Mouse (Mus musculus): Measurements from ENCODE around the gene Tns1.

The Tns1 gene

DNA sequence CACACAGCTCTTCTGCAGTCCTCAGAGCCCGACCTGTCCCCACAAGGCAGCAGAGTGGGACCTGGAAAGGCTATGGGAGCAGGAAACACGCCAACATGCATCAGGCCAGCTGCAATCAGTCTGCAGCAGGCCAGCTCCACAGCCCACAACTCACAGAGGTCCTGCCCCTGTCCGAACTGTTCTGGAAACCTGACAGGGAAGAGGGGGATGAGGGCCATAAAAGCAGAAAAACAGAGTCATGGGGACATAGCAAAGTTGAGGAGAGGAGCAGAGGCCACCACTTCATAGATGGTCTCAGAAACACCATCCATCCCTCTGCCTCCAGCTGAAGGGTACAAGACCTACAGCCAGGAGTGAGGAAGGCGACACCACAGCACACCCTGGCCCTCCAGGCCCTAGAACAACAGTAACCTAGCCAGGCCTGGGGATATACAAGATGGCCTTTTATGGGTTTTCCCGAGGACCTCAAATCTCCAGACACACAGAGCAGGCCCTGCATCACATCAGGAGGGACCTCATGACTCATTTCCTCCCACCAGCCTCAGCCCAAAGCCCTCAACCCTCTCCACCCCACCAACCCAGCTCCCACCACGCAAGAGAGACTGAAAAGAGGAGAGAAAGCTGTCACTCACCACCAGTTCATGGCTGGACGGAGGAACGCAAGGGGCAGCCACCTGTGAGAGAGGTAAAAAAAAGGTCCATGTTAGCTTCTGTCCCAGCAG, 108.6 kb downstream of the Tns1 start:
- no peak for DNase-seq (ENCODE audit: extremely low spot score, low spot score)

DNA sequence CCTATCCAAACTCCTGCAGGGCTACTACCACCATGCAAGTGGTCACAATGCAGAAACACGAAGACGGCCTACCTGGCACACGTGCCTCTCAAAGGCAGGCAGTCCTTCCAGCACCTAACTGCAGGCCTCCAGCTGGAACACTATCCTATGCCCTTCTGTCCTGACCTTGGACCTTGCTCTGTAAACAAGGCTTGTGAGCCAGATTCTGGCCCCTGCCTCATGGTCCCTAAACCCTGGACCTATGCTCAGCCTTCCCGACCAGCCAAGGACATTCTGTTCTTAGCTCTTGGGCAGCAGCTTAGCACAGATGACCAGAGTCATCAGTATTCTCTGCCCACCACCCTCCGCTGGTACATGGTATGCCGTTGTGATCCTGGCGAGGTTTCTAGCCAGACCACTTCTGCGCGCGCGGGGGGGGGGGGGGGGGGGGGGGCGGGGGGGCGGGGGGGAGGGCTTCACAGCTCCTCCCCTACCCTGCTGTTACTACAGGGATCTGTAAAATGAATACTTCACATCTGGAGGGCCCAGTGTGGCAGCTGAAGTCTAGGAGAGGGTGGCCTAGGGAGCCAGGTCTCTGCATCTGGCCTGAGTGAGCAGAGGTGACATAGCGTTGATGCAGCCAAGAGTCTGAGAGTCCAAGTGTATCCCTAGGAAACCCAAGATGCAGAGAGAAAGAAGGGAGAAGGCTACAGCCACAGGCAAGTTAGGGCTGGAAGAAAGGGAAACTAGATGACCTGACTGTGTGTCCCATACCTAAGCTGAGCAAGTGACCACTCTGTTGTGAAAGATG, 109.5 kb downstream of the Tns1 start:
- DNase-seq (ENCODE audit: extremely low spot score, low spot score), result no peak

DNA sequence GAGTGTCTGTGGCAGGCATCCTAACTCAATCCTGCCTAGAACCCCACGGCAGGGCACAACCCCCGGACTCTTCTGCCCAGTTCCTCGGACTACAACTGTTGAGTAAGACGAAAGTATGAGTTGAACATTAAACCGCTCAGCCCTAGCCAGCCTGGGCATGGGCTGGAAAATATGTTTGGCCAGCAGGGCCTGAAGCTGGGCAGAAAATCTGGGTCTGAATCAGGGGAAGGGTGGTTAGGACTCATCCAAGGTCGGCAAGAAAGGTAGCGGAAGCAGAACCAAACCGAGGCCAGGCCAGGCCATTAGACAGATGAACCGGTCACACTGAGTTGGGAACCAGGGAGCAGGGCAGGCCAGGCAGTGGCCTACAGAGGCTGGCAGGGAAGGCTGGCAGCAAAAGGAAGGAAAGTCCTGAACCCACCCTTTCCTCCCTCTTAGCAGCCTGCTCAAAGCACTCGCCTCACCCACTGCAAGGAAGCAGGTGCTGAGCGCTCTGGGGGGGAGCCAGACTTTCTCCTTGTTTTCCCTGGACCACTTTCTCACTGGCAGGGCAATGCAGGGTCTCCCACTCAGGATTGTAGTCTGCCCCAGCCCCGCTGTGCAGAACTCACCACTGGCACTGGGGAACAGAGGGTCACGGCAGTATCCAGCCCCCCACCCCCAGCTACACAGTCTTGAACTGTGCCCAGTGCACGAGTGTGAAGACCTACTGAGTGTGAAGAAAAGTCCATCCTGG, 110.8 kb downstream of the Tns1 start:
- DNase-seq (ENCODE audit: extremely low spot score, low spot score), result no peak

DNA sequence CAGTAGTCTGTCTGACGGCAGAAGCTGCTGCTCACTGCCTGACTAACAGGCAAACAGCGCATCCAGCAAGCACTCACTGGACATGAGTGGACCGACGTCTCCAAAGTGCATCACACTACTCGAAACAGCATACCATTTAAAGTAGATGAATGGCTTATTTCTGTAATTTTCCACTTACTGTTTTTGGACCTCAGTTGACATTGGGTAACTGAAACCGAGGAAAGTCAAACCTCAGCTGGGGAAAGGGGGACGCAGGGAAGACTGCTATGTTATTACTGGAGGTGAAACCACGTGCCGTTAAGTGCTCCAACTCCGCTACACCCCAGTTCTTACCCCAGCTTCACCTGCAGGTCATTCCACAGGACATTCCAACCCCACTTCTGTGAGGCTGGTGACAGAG, 111.5 kb downstream of the Tns1 start:
- no peak for DNase-seq (ENCODE audit: extremely low spot score, low spot score)

DNA sequence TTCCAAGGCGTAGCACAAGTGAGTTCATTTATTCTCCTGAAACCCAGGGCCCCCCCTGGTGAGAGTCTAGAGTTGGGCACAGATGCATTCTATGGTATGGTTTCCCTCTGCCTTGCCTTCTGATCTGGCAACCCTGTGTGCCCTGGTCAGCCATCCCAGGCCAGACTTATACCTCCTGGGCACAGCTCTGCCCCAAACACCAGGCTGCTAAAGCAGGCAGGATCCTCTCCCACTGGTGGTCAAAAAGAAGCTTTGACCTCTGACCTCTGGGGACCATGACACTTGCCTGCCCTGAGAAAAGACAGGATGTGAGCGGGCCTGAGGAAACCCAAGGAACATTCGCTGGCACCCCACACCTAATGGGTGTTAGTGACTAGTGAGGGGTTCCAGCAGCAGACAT, 114.8 kb downstream of the Tns1 start:
- DNase-seq (ENCODE audit: extremely low spot score, low spot score), result no peak

DNA sequence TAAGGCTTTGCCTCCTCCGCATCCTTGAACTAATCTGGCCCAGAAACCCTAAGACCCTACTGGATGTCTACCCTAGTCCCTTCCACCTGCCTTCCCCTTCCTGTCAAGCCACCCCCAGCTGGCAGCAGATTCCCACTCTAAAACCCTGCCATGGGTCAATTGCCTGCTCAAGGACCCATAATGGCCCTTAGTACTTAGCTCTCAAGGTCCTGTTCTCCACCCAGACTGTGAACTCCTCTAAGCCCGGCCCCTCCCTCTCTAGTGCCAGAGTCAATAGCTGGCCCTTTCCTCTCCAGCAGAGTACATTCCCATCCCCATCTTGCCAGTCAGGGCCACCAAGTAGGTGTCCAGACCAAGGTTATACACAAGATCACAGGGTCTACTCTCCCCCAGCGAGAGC, 115.3 kb downstream of the Tns1 start:
- no peak for DNase-seq (ENCODE audit: extremely low spot score, low spot score)

DNA sequence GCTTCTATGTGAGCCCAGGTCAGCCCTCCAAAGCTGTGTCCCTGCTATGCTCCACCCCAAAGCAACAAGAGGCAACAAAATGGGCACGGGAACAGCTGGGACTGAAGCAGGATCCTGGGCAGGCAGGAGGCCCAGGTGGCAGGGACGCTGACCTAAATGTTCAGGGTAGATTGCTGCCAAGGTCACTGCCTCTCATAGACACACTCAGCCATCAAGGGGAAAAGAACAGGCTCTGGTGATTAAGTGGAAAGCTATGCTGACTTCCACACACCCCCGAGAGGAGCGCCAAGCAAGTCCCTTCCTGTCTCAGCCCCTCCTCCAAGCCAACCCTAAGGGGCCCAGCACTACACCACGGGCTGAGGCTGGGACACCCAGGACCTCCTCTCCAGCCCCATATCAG, 115.8 kb downstream of the Tns1 start:
- no peak for DNase-seq (ENCODE audit: extremely low spot score, low spot score)

DNA sequence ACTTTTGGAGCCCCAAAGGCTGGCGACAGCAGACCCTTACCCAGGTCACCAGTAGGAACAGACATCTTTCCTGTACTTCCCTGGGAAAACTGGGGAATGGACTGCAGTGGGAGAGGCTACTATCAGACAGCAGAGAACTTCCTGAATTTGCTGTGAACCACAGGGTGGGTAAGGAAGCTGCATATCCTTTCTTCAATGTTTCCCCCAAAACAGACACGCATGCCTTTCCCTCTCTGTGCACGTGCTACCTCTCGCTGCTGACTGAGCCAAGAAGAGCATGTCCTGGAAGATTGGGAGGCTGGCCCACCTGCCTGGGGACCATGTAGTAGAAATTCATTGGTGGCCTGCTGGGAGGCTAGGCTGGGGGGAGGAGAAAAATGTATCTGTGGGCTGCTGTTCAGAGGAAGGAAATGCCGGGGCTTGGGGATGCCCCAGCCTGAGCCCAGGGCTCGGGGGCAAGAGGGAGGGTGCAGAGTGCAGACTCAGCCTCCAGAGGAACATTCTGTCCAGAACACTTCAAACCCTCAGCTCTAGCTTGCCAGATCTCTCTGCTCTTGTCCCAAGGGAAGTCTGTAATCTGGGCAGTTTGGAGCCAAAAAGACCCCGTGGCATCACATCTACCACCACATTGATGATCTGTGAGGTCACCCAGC, 116.7 kb downstream of the Tns1 start:
- no peak for DNase-seq (ENCODE audit: extremely low spot score, low spot score)

DNA sequence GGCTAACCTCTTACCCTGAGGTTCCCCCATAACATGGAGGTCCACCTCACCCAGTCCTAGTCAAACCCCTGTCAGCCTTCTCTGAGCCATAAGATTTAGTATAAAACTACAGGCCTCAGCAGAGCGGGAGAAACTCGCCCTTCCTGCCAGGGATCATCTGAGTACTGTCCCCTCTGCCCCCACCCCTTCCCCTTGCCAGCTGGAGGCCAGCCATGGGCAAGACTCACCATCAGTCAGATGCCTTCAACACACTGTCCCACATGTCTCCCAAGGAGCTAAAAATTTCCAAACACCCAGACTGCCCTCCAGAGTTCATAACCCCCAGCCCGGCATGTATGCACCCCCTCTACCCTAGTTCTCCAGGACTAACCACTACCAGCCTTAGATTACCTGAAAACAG, 119.2 kb downstream of the Tns1 start:
- DNase-seq (ENCODE audit: extremely low spot score, low spot score), result no peak

DNA sequence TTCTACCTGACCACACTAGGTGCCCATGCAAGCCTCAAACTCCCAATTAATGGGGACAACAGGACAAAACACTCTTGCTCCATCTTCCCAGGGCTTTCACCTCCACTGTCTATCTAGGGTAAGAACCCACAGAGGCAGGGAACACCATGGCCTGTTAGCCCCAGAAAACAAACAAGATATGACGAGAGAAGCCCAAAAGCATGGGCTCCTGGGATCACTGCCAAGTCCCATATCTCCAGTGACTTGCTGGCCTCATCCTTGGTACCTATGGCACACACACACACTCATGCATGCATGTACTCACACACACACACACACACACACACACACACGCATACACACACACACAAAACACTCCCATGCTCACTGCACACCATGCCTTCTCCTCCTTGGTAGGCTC, 120.5 kb downstream of the Tns1 start:
- DNase-seq (ENCODE audit: extremely low spot score, low spot score), result no peak

DNA sequence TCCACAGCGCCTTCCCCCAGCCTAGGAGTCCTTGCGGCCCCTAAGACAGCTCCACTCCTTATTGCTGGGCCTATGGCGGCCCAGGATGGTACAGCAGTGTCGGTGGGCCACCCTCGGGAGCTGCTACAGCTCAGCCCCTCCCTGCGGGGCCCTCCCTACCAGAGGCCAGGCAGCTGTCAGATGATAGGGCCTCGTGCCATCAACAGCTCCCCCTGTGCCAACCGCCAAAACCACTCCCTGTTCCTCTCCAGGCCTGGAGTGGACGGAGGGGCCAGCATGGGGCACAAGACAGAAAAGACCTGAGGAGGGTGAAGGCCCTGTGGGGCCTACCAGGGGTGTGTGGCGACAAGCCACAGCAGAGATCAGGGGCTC, 122.8 kb downstream of the Tns1 start:
- DNase-seq (ENCODE audit: extremely low spot score, low spot score), result no peak

DNA sequence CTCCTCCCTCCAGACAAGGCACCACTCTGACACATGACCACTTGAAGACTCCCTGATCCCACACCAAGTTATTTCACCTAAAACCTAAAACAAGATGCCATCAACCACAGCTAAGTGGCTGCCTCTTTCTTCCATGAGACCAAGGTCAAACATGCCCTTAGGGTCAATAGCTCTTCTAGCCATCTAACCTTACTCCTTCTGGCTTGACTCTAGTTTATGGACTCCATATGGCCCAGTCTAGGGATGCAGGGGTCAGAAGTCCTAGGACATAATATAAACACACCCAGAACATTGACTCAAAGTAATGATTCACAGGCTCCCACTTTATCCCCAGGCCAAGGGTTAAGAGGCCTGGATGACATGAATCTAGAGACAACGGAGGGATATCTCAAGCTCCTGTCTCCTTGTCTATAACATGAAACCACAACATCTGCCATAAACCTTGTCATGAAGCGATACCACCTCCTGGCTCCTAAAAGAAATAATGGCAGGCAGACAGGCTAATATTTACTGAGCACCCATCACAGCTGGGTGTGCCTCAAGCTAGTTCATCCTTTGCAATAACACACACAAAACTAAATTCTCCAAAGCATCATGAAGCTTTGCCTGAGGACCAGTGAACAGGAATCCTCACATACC, 123.3 kb downstream of the Tns1 start:
- DNase-seq (ENCODE audit: extremely low spot score, low spot score), result no peak

DNA sequence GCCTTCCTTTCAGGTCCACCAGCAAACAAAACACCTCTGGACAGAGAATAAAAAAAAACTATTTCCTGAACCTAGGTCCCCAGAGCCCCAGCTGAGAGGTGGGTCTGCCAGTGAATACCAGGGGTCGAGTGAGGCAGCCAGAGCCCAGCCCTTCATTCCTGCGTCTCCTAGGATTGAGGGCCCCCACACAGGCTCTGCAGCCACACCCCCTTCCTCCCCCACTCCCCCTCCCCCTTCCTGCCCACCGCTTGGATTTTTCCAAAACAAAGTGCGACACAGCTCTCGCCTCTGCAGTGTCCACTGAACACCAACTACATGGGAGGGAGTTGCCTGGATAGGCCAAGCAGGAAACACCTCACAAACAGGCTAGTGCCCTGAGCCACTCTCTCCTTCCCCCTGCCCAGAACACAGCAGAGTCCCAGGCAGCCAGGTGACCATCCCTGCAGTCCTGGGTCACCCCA, 124.0 kb downstream of the Tns1 start:
- peak; percentile 35 for DNase-seq (ENCODE audit: extremely low spot score, low spot score)

DNA sequence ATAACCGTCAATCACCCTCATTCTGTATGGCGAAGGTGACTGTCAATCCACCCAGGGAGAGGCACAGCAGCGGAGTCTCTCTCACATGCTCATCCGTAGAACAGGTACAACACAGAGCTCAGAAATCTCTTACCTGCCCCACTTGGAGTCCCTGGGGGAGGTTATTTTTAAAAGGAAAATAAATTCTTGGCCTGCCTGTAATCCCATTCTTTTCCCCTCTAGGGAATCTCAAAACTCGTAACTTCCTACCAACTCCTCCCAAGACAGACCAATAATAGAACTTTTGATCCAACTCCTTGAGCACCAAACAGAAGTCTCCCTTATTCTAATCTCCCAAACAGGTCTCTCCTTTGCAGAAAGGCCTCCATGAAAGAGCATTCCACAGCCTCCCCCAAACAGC, 124.7 kb downstream of the Tns1 start:
- no peak for DNase-seq (ENCODE audit: extremely low spot score, low spot score)

DNA sequence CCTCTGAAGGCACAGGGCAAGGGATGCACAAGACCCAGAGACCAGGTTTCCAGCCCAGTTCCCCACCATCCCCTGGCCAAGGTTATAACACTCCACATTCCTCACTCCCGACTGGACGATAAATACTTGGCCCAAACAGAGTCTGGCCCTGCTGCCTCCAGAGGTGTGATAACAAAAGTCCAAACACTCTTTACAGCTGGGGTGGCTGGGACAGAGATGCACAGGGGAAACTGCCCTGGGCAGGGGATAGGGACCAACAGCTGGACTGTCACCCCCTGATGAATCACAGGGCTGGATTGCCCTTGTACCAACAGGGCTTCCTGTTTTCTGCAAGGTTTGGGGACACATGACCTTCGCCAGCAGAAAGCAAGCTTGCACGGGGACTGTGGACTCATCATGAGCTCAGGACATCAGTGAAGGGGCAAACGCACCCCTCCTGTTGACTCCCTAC, 125.3 kb downstream of the Tns1 start:
- DNase-seq (ENCODE audit: extremely low spot score, low spot score), result no peak

DNA sequence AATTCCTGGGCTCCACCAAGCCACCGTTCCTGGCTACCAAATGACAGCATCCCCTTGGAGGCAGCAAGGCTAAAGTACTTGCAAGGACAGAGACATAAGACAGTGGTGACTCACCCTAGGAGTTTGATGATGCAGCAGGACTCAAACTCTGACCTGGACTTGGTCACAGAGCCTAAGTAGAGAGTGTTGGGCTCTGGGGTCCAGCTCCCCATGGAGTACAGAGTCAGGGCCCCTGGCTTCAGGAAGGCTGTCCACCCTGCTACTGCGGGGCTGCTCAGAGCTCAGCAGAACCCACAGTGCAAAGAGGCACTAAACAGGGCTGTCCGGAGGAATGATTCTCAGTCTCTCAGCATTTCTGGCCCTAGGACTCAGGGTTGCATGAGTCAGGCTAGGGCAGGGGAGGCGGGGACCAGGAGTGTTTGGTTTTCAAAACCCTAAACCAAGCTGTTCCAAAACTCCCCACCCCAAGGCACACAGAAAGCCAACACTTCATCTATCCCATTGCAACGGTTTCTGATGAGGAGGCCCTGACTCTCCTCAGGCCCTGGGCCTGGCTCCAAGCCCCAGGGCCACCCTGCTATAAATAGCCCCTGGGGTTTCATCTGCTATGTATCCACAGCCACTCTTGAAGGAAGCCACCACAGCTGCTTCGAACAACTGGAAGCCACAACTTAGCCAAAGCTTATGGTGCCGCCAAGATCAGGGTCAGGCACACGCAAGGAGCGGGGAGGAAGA, 126.0 kb downstream of the Tns1 start:
- no peak for DNase-seq (ENCODE audit: extremely low spot score, low spot score)

DNA sequence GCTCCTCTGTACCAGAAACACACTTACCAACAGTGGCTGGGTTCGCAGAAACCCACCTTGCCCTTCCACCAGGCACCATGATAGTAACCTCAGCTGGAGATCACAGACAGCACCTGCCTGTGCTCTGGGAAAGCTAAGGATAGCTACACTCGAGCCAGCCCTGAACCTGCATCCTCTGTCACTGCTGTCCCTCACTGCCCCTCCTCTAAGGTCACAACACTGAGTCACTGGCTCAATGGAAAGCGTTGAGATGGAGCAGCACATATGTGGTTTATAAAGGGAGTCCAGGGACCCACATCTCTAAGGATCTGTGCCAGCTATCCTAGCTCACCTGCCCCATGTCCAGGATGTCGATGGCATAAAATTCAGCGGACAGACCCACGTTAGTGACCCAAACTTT, 126.9 kb downstream of the Tns1 start:
- DNase-seq (ENCODE audit: extremely low spot score, low spot score), result no peak

DNA sequence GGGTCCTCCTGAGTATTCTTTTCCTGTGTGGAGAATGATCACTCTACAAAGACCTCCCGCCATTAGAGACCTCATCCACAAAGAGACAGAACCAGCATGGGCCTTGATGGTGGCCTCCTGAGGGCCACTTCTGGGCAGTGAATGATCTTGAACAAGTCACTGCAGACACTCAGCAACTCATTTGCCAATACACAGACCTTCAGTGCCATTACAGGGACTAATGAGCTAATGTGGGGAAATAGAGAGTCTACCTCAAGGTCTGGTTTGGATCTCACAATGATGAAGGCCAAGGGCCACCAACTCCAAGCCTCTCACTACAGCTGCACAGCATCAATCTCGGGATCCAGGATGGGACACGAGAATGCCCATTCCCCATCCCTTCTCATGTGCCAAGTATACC, 127.6 kb downstream of the Tns1 start:
- DNase-seq (ENCODE audit: extremely low spot score, low spot score), result no peak

DNA sequence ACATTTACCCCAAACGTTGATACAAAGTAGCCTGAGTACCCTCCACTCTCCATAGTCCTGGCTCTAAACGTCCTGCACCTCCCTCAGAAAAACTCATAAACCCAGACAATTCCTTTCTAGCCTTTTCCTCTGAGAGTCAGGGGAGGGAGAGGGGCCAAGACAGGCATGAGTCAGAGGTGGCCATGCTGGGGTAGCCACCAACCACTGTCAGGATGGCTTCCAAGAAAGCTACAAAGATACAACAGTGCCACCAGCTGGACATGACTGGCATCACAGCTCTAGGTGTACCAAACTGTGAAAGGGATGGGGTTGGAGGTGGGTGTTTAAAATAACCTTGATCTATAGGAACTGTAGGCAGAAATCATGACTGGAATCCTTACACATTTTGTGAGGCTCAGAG, 128.0 kb downstream of the Tns1 start:
- peak; percentile 57 for DNase-seq (ENCODE audit: extremely low spot score, low spot score)

DNA sequence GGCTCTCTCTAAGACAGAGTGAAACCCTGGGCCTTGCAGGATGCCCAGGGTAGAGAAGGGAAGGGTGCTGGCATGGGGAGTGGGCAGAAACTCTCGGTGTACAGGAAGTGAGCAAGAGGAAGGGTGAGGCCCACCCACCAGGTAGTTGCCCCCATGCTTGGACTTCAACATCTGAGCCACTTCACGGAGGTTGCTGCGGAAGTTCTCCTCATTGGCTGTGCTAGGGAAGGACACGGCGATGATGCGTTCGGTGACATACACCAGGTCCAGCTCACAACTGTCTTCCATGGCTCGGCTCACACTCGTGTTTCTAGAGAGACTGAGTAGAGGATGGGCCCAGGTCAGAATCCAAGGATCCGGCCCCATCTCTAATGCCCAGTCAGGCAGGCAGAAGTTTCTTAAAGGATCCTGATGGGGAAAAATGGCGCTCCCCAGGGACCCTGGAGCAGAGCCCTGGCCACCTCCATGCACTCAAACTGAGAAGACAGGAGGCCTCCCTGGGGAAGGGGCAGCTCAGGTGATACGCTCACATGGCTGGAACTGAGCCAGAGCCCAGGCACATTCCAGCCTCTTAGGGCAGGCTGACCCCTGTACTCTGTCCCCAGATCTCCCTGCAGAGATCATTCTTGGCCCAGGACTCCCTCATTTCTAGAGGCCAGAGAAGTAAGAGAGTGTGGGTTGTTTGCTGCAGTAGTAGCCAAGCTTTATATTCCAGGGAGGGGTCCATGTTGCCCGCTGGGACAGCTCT, 129.0 kb downstream of the Tns1 start:
- no peak for DNase-seq (ENCODE audit: extremely low spot score, low spot score)

Measured in neural tube, embryonic 10.5 days (tissue).